Mouse (Mus musculus): ENCODE measurements at regions not wholly inside any gene's neighbourhood (a gene's known extent, or its start where the extent isn't known, plus 50 kb on each side); places are given as distances from the start of the nearest gene placed in this dataset.

GRCm38 (mm10) chr12:36792205-36792604 is 316.1 kb upstream of the Meox2 start:
- no peaks in the 10 kb centered on the region for H3K4me1 ChIP-seq (ENCODE audit: insufficient read depth, low read length)
- DNase-seq (ENCODE audit: low spot score) (no peak), ATAC-seq (ENCODE audit: low FRiP score) (no peak)
- TF ChIP-seq CTCF (IDR thresholded peaks at IDR 0.05): no peak
- H3K9me3 ChIP-seq (ENCODE audit: low read length): no peaks in the 10 kb centered on the region
- no peak overlapping the region for H3K4me2 ChIP-seq (ENCODE audit: low read depth, low read length, poor library complexity, severe bottlenecking)
- no peak overlapping the region for H3K9ac ChIP-seq (replicated peaks; ENCODE audit: low read length, poor library complexity, severe bottlenecking)
- no peaks in the 10 kb centered on the region for H3K36me3 ChIP-seq (ENCODE audit: insufficient read depth, low read length)
- H3K27me3 ChIP-seq (ENCODE audit: insufficient read depth, low read length): no peaks in the 10 kb centered on the region
- WGBS: 90% methylated on average over 3 of the region's 3 CpGs
- H3K4me3 ChIP-seq (ENCODE audit: low read depth, low read length): no peak overlapping the region
- no peak overlapping the region for H3K27ac ChIP-seq (ENCODE audit: low read depth, low read length)

GRCm38 (mm10) chr12:36793799-36794198 is 314.5 kb upstream of the Meox2 start:
- Histone ChIP-seq H3K4me2 (ENCODE audit: low read depth, low read length, poor library complexity, severe bottlenecking) (no peak overlapping the region), H3K9me3 (ENCODE audit: low read length) (no peaks in the 10 kb centered on the region), H3K4me3 (ENCODE audit: low read depth, low read length) (no peak overlapping the region), H3K27ac (ENCODE audit: low read depth, low read length) (no peak overlapping the region), H3K9ac (replicated peaks; ENCODE audit: low read length, poor library complexity, severe bottlenecking) (no peak overlapping the region), H3K4me1 (ENCODE audit: insufficient read depth, low read length) (no peaks in the 10 kb centered on the region), H3K36me3 (ENCODE audit: insufficient read depth, low read length) (no peaks in the 10 kb centered on the region), H3K27me3 (ENCODE audit: insufficient read depth, low read length) (no peaks in the 10 kb centered on the region)
- TF ChIP-seq CTCF (IDR thresholded peaks at IDR 0.05): no peak
- DNase-seq (ENCODE audit: low spot score) (peak; percentile 1), ATAC-seq (ENCODE audit: low FRiP score) (no peak)
- WGBS: 48% methylated on average over 2 of the region's 2 CpGs

DNA sequence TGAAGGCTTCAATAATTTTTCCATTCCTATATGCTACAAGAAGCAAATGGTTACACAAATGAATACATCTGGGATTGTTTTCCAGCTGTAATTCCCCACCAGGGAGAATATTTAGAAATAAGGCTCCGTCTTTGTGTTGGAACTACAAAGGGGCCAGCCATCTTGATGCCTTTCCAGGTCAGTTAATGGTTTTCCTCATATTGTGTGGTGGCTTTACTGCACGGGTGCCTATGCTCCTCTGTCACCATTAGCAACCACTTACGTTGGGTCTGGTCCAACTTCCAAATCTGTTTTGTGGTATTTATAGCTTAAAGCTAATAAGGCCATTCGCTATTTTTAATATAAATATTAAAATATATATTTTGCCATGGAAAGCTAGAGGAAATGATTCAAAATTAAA is 312.1 kb upstream of the Meox2 start:
- no peak overlapping the region for H3K27ac ChIP-seq (ENCODE audit: low read depth, low read length)
- no peaks in the 10 kb centered on the region for H3K9me3 ChIP-seq (ENCODE audit: low read length)
- no peaks in the 10 kb centered on the region for H3K27me3 ChIP-seq (ENCODE audit: insufficient read depth, low read length)
- no peak overlapping the region for H3K4me2 ChIP-seq (ENCODE audit: low read depth, low read length, poor library complexity, severe bottlenecking)
- DNase-seq (ENCODE audit: low spot score): no peak
- H3K4me1 ChIP-seq (ENCODE audit: insufficient read depth, low read length): no peaks in the 10 kb centered on the region
- no peaks in the 10 kb centered on the region for H3K36me3 ChIP-seq (ENCODE audit: insufficient read depth, low read length)
- no peak for ATAC-seq (ENCODE audit: low FRiP score)
- TF ChIP-seq CTCF (IDR thresholded peaks at IDR 0.05): no peak
- no peak overlapping the region for H3K4me3 ChIP-seq (ENCODE audit: low read depth, low read length)
- 79% methylated on average over 4 of the region's 4 CpGs for WGBS
- no peak overlapping the region for H3K9ac ChIP-seq (replicated peaks; ENCODE audit: low read length, poor library complexity, severe bottlenecking)

- H3K9me3 ChIP-seq (ENCODE audit: low read length): no peaks in the 10 kb centered on the region
- H3K4me2 ChIP-seq (ENCODE audit: low read depth, low read length, poor library complexity, severe bottlenecking): no peak overlapping the region
- no peak for TF ChIP-seq CTCF (IDR thresholded peaks at IDR 0.05)
- no peaks in the 10 kb centered on the region for H3K27me3 ChIP-seq (ENCODE audit: insufficient read depth, low read length)
- no peak for ATAC-seq (ENCODE audit: low FRiP score)
- H3K4me3 ChIP-seq (ENCODE audit: low read depth, low read length): no peak overlapping the region
- 97% methylated on average over 2 of the region's 2 CpGs for WGBS
- no peak for DNase-seq (ENCODE audit: low spot score)
- no peak overlapping the region for H3K27ac ChIP-seq (ENCODE audit: low read depth, low read length)
- no peaks in the 10 kb centered on the region for H3K4me1 ChIP-seq (ENCODE audit: insufficient read depth, low read length)
- H3K9ac ChIP-seq (replicated peaks; ENCODE audit: low read length, poor library complexity, severe bottlenecking): no peak overlapping the region
- H3K36me3 ChIP-seq (ENCODE audit: insufficient read depth, low read length): no peaks in the 10 kb centered on the region
Observed at GRCm38 (mm10) chr12:36817938-36818337, 290.4 kb upstream of the Meox2 start.

DNA sequence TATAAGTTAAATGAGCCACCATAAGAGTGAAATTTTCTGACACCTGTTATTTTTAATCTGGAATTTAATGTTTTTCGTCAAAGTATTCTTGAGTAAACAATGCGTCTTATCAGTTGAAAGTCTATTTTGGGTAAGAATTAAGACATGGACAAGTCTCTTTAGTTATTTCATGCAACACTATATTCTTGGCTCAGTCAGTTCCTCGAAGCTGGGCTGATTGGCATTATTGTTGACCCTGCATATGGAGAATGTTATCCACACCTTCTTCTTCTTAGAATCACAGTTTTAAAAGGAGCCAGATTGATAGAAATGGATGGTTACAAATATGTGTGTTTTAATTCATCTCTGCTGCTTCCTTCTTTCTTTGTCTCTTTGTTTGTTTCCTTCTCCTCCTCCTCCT is 289.5 kb upstream of the Meox2 start:
- H3K9ac ChIP-seq (replicated peaks; ENCODE audit: low read length, poor library complexity, severe bottlenecking): no peak overlapping the region
- no peaks in the 10 kb centered on the region for H3K36me3 ChIP-seq (ENCODE audit: insufficient read depth, low read length)
- 94% methylated on average over 3 of the region's 3 CpGs for WGBS
- ATAC-seq (ENCODE audit: low FRiP score): no peak
- no peak overlapping the region for H3K4me2 ChIP-seq (ENCODE audit: low read depth, low read length, poor library complexity, severe bottlenecking)
- no peak for DNase-seq (ENCODE audit: low spot score)
- TF ChIP-seq CTCF (IDR thresholded peaks at IDR 0.05): no peak
- H3K27me3 ChIP-seq (ENCODE audit: insufficient read depth, low read length): no peaks in the 10 kb centered on the region
- H3K4me3 ChIP-seq (ENCODE audit: low read depth, low read length): no peak overlapping the region
- no peaks in the 10 kb centered on the region for H3K4me1 ChIP-seq (ENCODE audit: insufficient read depth, low read length)
- no peaks in the 10 kb centered on the region for H3K9me3 ChIP-seq (ENCODE audit: low read length)
- H3K27ac ChIP-seq (ENCODE audit: low read depth, low read length): no peak overlapping the region

DNA sequence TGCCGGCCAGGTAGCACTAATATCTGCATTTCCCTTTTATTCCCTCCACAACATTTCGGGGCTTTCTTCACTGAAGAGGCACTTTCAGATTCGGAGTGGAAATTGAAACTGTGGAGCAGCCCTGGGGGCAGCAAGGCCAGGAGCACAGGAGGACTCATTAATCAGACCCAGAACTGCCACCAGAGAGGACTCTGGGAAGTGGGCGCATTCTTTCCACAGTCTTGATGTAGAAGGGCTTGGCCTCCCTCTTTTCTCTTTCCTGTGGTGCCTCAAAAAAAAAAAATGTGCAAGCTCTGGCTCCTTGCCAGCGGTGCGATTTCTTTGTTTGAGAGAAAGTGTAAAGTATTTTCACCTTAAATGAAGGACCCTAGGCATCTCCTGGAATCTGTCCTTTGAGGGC is 281.6 kb upstream of the Meox2 start:
- WGBS: 72% methylated on average over 6 of the region's 6 CpGs

More for the DNA sequence above, 281.6 kb upstream of the Meox2 start:
- no peak overlapping the region for H3K27ac ChIP-seq (ENCODE audit: low read depth, low read length)
- H3K36me3 ChIP-seq (ENCODE audit: insufficient read depth, low read length): no peaks in the 10 kb centered on the region
- no peak overlapping the region for H3K4me2 ChIP-seq (ENCODE audit: low read depth, low read length, poor library complexity, severe bottlenecking)
- no peaks in the 10 kb centered on the region for H3K4me1 ChIP-seq (ENCODE audit: insufficient read depth, low read length)
- no peaks in the 10 kb centered on the region for H3K27me3 ChIP-seq (ENCODE audit: insufficient read depth, low read length)
- no peak overlapping the region for H3K4me3 ChIP-seq (ENCODE audit: low read depth, low read length)
- no peak overlapping the region for H3K9ac ChIP-seq (replicated peaks; ENCODE audit: low read length, poor library complexity, severe bottlenecking)
- H3K9me3 ChIP-seq (ENCODE audit: low read length): no peaks in the 10 kb centered on the region
- TF ChIP-seq CTCF (IDR thresholded peaks at IDR 0.05): no peak
- DNase-seq (ENCODE audit: low spot score): no peak
- ATAC-seq (ENCODE audit: low FRiP score): no peak
